Mouse (Mus musculus) G1E (cell line): Measurements from ENCODE around the gene Nek6. TPM values are rescaled to one million over a fixed set of nuclear protein-coding genes. Genes with fewer than 3 reads are reported as not detected.

Source experiments
- ATAC-seq: 2 replicates; pipeline ENCODE4 v1.8.0; 2016; ENCODE audit warnings: mild to moderate bottlenecking; ENCODE audit not compliant: insufficient number of reproducible peaks, poor library complexity, low FRiP score, severe bottlenecking; ENCODE audit errors: extremely low read depth
- DNase-seq: peaks from one replicate; pipeline ENCODE4 v3.0.0; 2012; ENCODE audit warnings: low spot score
- H3K27me3 ChIP-seq: 2 replicates; pipeline ENCODE4 v1.6.1; 2012; ENCODE audit warnings: mild to moderate bottlenecking, low read length, inconsistent platforms; ENCODE audit not compliant: insufficient read depth
- H3K36me3 ChIP-seq: replicated peaks from 2 replicates; pipeline ENCODE3; 2012; ENCODE audit warnings: mild to moderate bottlenecking, inconsistent platforms
- H3K4me1 ChIP-seq: 2 replicates; pipeline ENCODE4 v1.6.1; 2012; ENCODE audit warnings: low read depth, low read length, inconsistent platforms, mixed read lengths; ENCODE audit not compliant: insufficient read depth
- H3K4me3 ChIP-seq: 2 replicates; pipeline ENCODE4 v1.5.1; 2012; ENCODE audit warnings: low read depth, mild to moderate bottlenecking, inconsistent platforms, low read length, moderate library complexity, mixed read lengths
- H3K9me3 ChIP-seq: replicated peaks from 2 replicates; pipeline ENCODE4 v1.6.1; 2012; ENCODE audit warnings: inconsistent platforms
- CTCF ChIP-seq: IDR thresholded peaks from 2 replicates; pipeline ENCODE4 v1.5.1; 2012; ENCODE audit warnings: low read depth, low read length, inconsistent platforms, mixed read lengths
- GATA1 ChIP-seq: IDR thresholded peaks from 2 replicates; pipeline ENCODE4 v1.6.1; 2012; ENCODE audit warnings: borderline replicate concordance, low read length, inconsistent platforms, mixed read lengths
- GATA2 ChIP-seq: IDR thresholded peaks from 2 replicates; pipeline ENCODE4 v1.6.1; 2012; ENCODE audit warnings: low read depth, low read length, inconsistent platforms, borderline replicate concordance
- POLR2AphosphoS5 ChIP-seq: IDR thresholded peaks from 2 replicates; pipeline ENCODE4 v1.6.1; 2012; ENCODE audit warnings: low read depth, low read length, inconsistent platforms; ENCODE audit not compliant: insufficient replicate concordance
- TAL1 ChIP-seq: conservative IDR thresholded peaks from 2 replicates; pipeline ENCODE4 v1.6.1; 2012; ENCODE audit warnings: low read depth, low read length, inconsistent platforms, mixed read lengths
- polyA plus RNA-seq: library from polyadenylated mRNA; stranded (reverse); fragments of >175 nt; gene quantifications from 2 replicates; pipeline ENCODE4 v1.2.3, GENCODE M21; 2012
- total RNA-seq, 2 experiments: library from RNA; stranded (forward) in 1 of 2; stranded (reverse) in 1 of 2; fragments of 200-1000 nt in 1 of 2; fragments of >200 nt in 1 of 2; fragmentation: Nextera tagmentation in 1 of 2; gene quantifications; 2 replicates each; pipeline ENCODE4 v1.2.3; 2014 to 2017

Nek6 gene
- total and polyA plus RNA-seq, 3 experiments, result 95.8 to 180 (median 113) TPM

DNA sequence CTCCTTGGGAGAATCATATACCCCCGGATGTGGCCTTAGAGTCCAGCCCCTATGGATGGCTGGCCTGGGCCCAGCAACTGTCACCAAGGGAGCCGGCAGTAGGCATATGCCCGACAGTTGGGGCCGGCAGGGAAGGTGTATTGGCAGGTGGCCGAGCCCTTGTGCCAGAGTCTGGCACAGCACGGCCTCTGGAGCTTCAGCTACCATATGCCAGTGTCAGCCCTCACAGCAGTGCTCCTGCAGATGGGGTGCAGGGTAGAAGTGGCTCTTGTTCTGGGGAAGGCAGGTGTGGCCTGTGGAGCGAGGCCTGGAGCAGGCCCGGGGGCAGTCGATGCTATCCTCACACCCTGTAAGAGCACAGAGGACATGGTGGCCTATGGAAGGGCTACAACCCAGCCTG is 28.2 kb downstream of the Nek6 start:
- peaks cover 100% of the 10 kb centered on the region for H3K4me1 ChIP-seq

DNA sequence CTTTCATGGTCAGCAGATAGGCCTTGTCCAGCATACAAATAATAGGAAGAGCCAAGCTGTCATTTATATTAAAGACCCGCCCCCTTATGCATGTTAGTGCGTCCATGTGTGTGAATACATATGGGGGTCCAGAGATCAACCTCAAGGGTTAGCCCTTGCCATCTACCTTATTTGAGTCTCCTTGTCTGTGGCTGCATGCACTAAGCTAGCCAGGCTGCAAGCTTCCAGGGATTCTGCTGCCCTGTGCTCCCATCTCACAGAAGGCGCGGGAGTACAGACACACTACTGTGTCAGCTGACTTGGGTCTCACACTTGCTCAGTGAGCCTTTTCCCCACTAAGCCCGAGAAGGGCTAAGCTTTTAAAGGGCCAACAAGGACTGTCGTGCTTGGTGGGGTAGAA is 29.2 kb downstream of the Nek6 start:
- no peak for ATAC-seq

More for the DNA sequence above, 28.2 kb downstream of the Nek6 start:
- Histone ChIP-seq H3K36me3 (peaks cover 76% of the 10 kb centered on the region), H3K9me3 (no peaks in the 10 kb centered on the region), H3K4me3 (no peak overlapping the region), H3K27me3 (no peaks in the 10 kb centered on the region)
- DNase-seq (no peak), ATAC-seq (no peak)
- TF ChIP-seq TAL1, result no peak
- TF ChIP-seq CTCF, result no peak
- TF ChIP-seq GATA1, result no peak
- TF ChIP-seq GATA2, result no peak

GRCm38 (mm10) chr2:38541101-38541500 is 29.7 kb downstream of the Nek6 start:
- Histone ChIP-seq H3K9me3 (no peaks in the 10 kb centered on the region), H3K36me3 (peaks cover 85% of the 10 kb centered on the region), H3K4me3 (no peak overlapping the region; the same call in 1 of the 2 replicates), H3K27me3 (no peaks in the 10 kb centered on the region), H3K4me1 (peaks cover 100% of the 10 kb centered on the region)
- no peak for DNase-seq
- TF ChIP-seq CTCF (no peak), GATA2 (no peak), GATA1 (no peak)
- no peak for ATAC-seq

More for the DNA sequence above, 29.2 kb downstream of the Nek6 start:
- peaks cover 100% of the 10 kb centered on the region for H3K4me1 ChIP-seq
- peaks cover 81% of the 10 kb centered on the region for H3K36me3 ChIP-seq
- H3K4me3 ChIP-seq, result no peak overlapping the region; the same call in 1 of the 2 replicates
- no peaks in the 10 kb centered on the region for H3K9me3 ChIP-seq
- no peaks in the 10 kb centered on the region for H3K27me3 ChIP-seq
- TF ChIP-seq TAL1, result no peak
- no peak for TF ChIP-seq GATA2
- TF ChIP-seq GATA1, result no peak
- TF ChIP-seq POLR2AphosphoS5, result no peak
- no peak for TF ChIP-seq CTCF
- DNase-seq, result no peak

DNA sequence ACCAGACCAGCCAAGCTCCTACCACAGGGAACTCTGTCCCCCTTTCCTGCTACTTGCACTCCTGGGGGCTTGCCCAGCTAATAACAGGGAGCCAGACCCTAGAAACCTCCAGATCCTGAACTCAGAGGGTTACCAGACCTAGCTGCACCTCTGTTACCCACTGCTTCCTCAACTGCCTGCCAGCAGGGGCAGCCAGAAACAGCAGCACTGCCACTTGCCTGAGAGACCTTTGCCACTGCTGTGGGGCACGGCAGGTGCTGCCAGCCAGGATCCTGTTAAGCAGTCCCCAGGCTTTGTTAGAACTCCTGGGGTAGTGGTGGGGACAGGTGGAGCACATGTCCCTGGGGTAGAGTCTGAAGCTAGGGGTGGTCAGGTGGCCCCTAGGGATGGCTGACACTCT is 30.1 kb downstream of the Nek6 start:
- Histone ChIP-seq H3K36me3 (peaks cover 89% of the 10 kb centered on the region), H3K27me3 (no peaks in the 10 kb centered on the region), H3K4me1 (peaks cover 100% of the 10 kb centered on the region), H3K9me3 (no peaks in the 10 kb centered on the region), H3K4me3 (peak overlapping the region; percentile 2; the same call in 1 of the 2 replicates)
- ATAC-seq (no peak), DNase-seq (no peak)
- TF ChIP-seq GATA1 (no peak), GATA2 (no peak), CTCF (no peak), TAL1 (no peak), POLR2AphosphoS5 (no peak)

DNA sequence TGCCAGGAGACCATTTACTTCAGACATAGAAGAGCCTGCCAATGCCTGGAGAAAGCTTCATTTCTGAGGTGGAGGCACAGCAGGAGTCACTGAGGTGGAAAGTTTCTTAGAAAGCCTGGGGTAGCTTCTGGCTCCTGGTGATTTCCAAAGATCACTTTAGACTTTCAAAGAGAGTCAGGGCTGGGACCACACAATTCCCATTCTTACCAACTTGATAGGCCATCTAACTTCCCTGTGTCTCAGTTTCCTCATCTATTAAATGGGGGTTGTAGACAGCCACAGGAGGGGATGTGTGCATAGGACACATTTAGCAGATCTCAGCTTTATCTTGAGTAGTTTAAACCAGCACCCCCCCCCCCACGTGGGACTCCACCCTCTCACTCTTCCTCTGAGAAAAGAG is 30.9 kb downstream of the Nek6 start:
- peaks cover 100% of the 10 kb centered on the region for H3K4me1 ChIP-seq
- ATAC-seq, result no peak; the same call in 1 of the 2 replicates
- no peak for TF ChIP-seq GATA2
- TF ChIP-seq TAL1, result no peak
- TF ChIP-seq POLR2AphosphoS5, result no peak
- TF ChIP-seq CTCF, result no peak
- no peak for TF ChIP-seq GATA1

GRCm38 (mm10) chr2:38543158-38543557 is 31.7 kb downstream of the Nek6 start:
- H3K9me3 ChIP-seq, result no peaks in the 10 kb centered on the region
- ATAC-seq, result peak; percentile 52
- no peaks in the 10 kb centered on the region for H3K27me3 ChIP-seq
- TF ChIP-seq TAL1 (peak; percentile 70), POLR2AphosphoS5 (no peak)
- H3K4me3 ChIP-seq, result no peak overlapping the region
- peaks cover 88% of the 10 kb centered on the region for H3K36me3 ChIP-seq
- H3K4me1 ChIP-seq, result peaks cover 94% of the 10 kb centered on the region
- no peak for DNase-seq

More for the DNA sequence above, 30.9 kb downstream of the Nek6 start:
- peaks cover 90% of the 10 kb centered on the region for H3K36me3 ChIP-seq
- H3K9me3 ChIP-seq, result no peaks in the 10 kb centered on the region
- DNase-seq, result no peak
- no peak overlapping the region; the same call in 1 of the 2 replicates for H3K4me3 ChIP-seq
- H3K27me3 ChIP-seq, result no peaks in the 10 kb centered on the region

DNA sequence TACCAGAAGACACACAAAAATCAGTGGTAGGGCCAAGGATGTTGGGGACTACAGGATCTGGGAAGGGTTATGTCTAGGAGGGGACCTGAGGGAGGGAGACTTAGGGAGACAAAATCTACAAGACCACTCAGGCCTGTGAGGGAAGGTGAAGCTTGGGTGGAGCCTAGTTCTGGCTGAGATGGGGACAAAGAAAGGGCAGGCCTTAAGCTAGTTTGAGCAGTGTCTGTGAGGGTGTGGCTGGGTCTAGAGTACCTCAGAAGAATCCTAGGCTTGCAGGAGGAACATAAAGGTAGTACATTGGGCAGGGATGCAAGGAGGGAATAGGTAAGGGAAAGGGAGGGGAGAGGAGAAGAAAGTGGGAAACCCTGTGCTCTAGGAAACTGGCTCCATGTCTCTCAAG is 32.9 kb downstream of the Nek6 start:
- H3K4me1 ChIP-seq, result peaks cover 85% of the 10 kb centered on the region
- ATAC-seq, result no peak

More for the DNA sequence above, 32.9 kb downstream of the Nek6 start:
- H3K9me3 ChIP-seq, result no peaks in the 10 kb centered on the region
- H3K36me3 ChIP-seq, result peaks cover 87% of the 10 kb centered on the region
- no peak for TF ChIP-seq GATA2
- TF ChIP-seq TAL1, result no peak
- TF ChIP-seq POLR2AphosphoS5, result no peak
- no peak for TF ChIP-seq CTCF
- TF ChIP-seq GATA1, result no peak
- no peaks in the 10 kb centered on the region for H3K27me3 ChIP-seq
- no peak overlapping the region for H3K4me3 ChIP-seq
- DNase-seq, result no peak
